Mouse (Mus musculus) kidney, postnatal 14 days (tissue): Measurements from ENCODE around the gene Iqschfp.

Experiments
- DNase-seq: peaks from one replicate; pipeline ENCODE4 v3.0.0; 2022; ENCODE audit warnings: mixed read lengths

The Iqschfp gene

GRCm38 (mm10) chr3:68243239-68243638 lies 351.2 kb downstream of the Iqschfp start:
- DNase-seq, result no peak

GRCm38 (mm10) chr3:68246154-68246553 lies 354.1 kb downstream of the Iqschfp start:
- DNase-seq, result no peak

GRCm38 (mm10) chr3:68250589-68250988 lies 358.6 kb downstream of the Iqschfp start:
- DNase-seq, result no peak

GRCm38 (mm10) chr3:68252335-68252734 lies 360.3 kb downstream of the Iqschfp start:
- no peak for DNase-seq

GRCm38 (mm10) chr3:68262304-68262703 lies 370.3 kb downstream of the Iqschfp start:
- DNase-seq, result no peak

- no peak for DNase-seq
Observed at GRCm38 (mm10) chr3:68267905-68268304, 375.9 kb downstream of the Iqschfp start.

- DNase-seq, result no peak
Observed at GRCm38 (mm10) chr3:68269251-68269650, 377.2 kb downstream of the Iqschfp start.

- DNase-seq, result no peak
Observed at GRCm38 (mm10) chr3:68270246-68270645, 378.2 kb downstream of the Iqschfp start.

- no peak for DNase-seq
Observed at GRCm38 (mm10) chr3:68271457-68271856, 379.4 kb downstream of the Iqschfp start.

- DNase-seq, result no peak
Observed at GRCm38 (mm10) chr3:68271881-68272280, 379.8 kb downstream of the Iqschfp start.

GRCm38 (mm10) chr3:68282844-68283594 lies 391.0 kb downstream of the Iqschfp start:
- no peak for DNase-seq

- no peak for DNase-seq
Observed at GRCm38 (mm10) chr3:68283595-68283991, 391.6 kb downstream of the Iqschfp start.

- DNase-seq, result no peak
Observed at GRCm38 (mm10) chr3:68284500-68284899, 392.5 kb downstream of the Iqschfp start.

- no peak for DNase-seq
Observed at GRCm38 (mm10) chr3:68296752-68297151, 404.7 kb downstream of the Iqschfp start.

- DNase-seq, result no peak
Observed at GRCm38 (mm10) chr3:68305647-68306046, 413.6 kb downstream of the Iqschfp start.

- DNase-seq, result no peak
Observed at GRCm38 (mm10) chr3:68306726-68307125, 414.7 kb downstream of the Iqschfp start.

- no peak for DNase-seq
Observed at GRCm38 (mm10) chr3:68325575-68325974, 433.5 kb downstream of the Iqschfp start.

- no peak for DNase-seq
Observed at GRCm38 (mm10) chr3:68332515-68332914, 440.5 kb downstream of the Iqschfp start.

GRCm38 (mm10) chr3:68335501-68335900 lies 443.5 kb downstream of the Iqschfp start:
- no peak for DNase-seq

- no peak for DNase-seq
Observed at GRCm38 (mm10) chr3:68350624-68351023, 458.6 kb downstream of the Iqschfp start.

- DNase-seq, result no peak
Observed at GRCm38 (mm10) chr3:68351461-68351860, 459.4 kb downstream of the Iqschfp start.

- DNase-seq, result no peak
Observed at GRCm38 (mm10) chr3:68352961-68353360, 460.9 kb downstream of the Iqschfp start.

- DNase-seq, result peak; percentile 52
Observed at GRCm38 (mm10) chr3:68353492-68353891, 461.5 kb downstream of the Iqschfp start.

GRCm38 (mm10) chr3:68356516-68356915 lies 464.5 kb downstream of the Iqschfp start:
- no peak for DNase-seq

GRCm38 (mm10) chr3:68368029-68368428 lies 476.0 kb downstream of the Iqschfp start:
- DNase-seq, result no peak
